ENCODE assay signal across 17 mouse cellular contexts in the genomic region with DNA sequence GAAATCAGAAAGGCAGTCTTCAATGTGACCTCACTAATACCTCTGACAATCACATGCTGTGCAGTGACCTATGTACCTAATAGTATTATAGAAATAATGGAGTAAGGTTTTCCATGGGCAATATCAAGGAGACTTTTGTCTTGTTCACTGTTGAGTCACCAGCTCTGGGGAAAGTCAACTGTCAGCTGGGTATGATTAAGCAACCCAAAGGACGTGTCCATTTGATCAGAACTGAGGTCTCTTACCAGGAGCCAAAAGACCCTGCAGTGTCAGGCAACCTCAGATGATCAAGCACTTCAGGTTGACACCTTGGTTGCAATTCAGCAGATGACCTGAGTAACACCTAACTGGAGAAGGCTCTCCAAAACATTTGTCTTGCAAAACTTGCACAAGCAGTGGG. TPM values are rescaled to one million over a fixed set of nuclear protein-coding genes. Genes with fewer than 3 reads are reported as not detected.
DNase-seq lines count a peak whose midpoint lies in the region.
"Had no signal": no experiment of that assay in that cellular context is flagged by ENCODE, and none has a peak within 500 bp of the region (broad histone marks: within the 10 kb centered on the region; RNA-seq: fewer than 3 reads in every experiment).

No protein-coding gene starts in this region.

- DNase-seq in adrenal gland, adult 2 months = peak; percentile 11
- no peak for DNase-seq in adrenal gland, adult 18-20 months (ENCODE audit: low spot score in 2 of 2)
- peak; percentile 35 for DNase-seq in 3T3-L1 (ENCODE audit: low read depth, low spot score)
- peak; percentile 50 for DNase-seq in fibroblast of lung, adult 2 months (ENCODE audit: low read depth)
- no peak for DNase-seq in gastrocnemius, postnatal 4 days (ENCODE audit: low spot score in 2 of 2)
- no peak for DNase-seq in lung, postnatal 4 days
- DNase-seq: adrenal gland, postnatal 10 days; adrenal gland, postnatal 25 days; cerebellum, adult 11 months; cerebellum, adult 18-20 months; cerebellum, adult 8-10 months; cerebellum, adult 9-11 months; cerebellum, postnatal 14 days; cerebellum, postnatal 36 days; embryo, embryonic 11 days had no signal

RNA-seq across cellular contexts. Expression of a gene that starts 46.0 kb away (rescaled TPM):
- total RNA-seq in adrenal gland, adult 2 months (2021) = 1 to 10 TPM; 1.7 to 3.3 TPM
- polyA plus RNA-seq in adrenal gland, adult 2 months (2012; rRNA removed) = 1.4 and 2.7 TPM in 2 replicates
- 1 to 10 TPM; 1.5 to 1.9 TPM for total RNA-seq in adrenal gland, adult 18-20 months (2021)
- total RNA-seq in gastrocnemius, postnatal 4 days (2021) = 10 to 100 TPM in 1 of 2 experiments, 1 to 10 TPM in 1; 9.5 to 10.1 TPM
- total RNA-seq: MEL had no signal
- polyA plus RNA-seq: erythroblast, embryonic 14.5 days had no signal

Comparison
In these comparisons a context has a peak if more than half of its experiments do, and no peak if none do; other contexts are left out.
1. DNase-seq: peak in adrenal gland, adult 2 months (single experiment), 3T3-L1 (single experiment) and fibroblast of lung, adult 2 months (single experiment); none in adrenal gland, adult 18-20 months (0 of 2), gastrocnemius, postnatal 4 days (0 of 2) and lung, postnatal 4 days (0 of 2).